Mouse (Mus musculus) lung, adult 2 months (tissue): ENCODE measurements around the gene Elovl5. TPM values are rescaled to one million over a fixed set of nuclear protein-coding genes. Genes with fewer than 3 reads are reported as not detected.
"Not testable (repeated sequence)": the region's sequence is repeated elsewhere in the genome, so short reads cannot be mapped to it uniquely, and the experiment has no call there.

Source experiments
- DNase-seq: peaks from one replicate; pipeline ENCODE4 v3.0.0; 2022
- H3K4me1 ChIP-seq: fragments of 200-500 bp; 2 replicates; pipeline ENCODE4 v1.6.1; 2011; ENCODE audit warnings: low read length; ENCODE audit not compliant: control insufficient read depth, insufficient read depth
- H3K4me3 ChIP-seq: fragments of 200-500 bp; replicated peaks from 2 replicates; pipeline ENCODE3; 2011; ENCODE audit warnings: low read depth, mild to moderate bottlenecking, control low read depth, low read length; ENCODE audit errors: extremely low read depth
- CTCF ChIP-seq: fragments of 200-500 bp; IDR thresholded peaks from 2 replicates; pipeline ENCODE4 v1.5.1; 2011; ENCODE audit warnings: mild to moderate bottlenecking, low read length, control low read depth; ENCODE audit not compliant: insufficient read depth
- POLR2A ChIP-seq: fragments of 200-500 bp; IDR thresholded peaks from 2 replicates; pipeline ENCODE4 v1.6.1; 2011; ENCODE audit warnings: low read depth, mild to moderate bottlenecking, control low read depth, low read length, borderline replicate concordance; ENCODE audit errors: extremely low read depth
- WGBS: fragments of 180-500 bp; shearing (Covaris S2); methylation state at CpG from one replicate; pipeline ENCODE4 v1.1.7; 2018; 5-methylcytosine and 5-hydroxymethylcytosine counted together
- polyA plus RNA-seq: library from polyadenylated mRNA; depleted of rRNA; stranded (reverse); fragments of >200 nt; gene quantifications from 2 replicates; pipeline ENCODE4 v1.2.3, GENCODE M21; 2012

Elovl5 gene
- polyA plus RNA-seq, 1 experiment = 155 TPM

GRCm38 (mm10) chr9:77986153-77986795 is 69.1 kb downstream of the Elovl5 start:
- Histone ChIP-seq H3K4me1 (no peaks in the 10 kb centered on the region), H3K4me3 (no peak overlapping the region)
- no peak for DNase-seq
- WGBS = 58% methylated on average over 8 of the region's 8 CpGs
- no peak for TF ChIP-seq CTCF
- no peak for TF ChIP-seq POLR2A

GRCm38 (mm10) chr9:77989626-77990025 is 72.5 kb downstream of the Elovl5 start:
- DNase-seq = no peak
- 69% methylated on average over 8 of the region's 8 CpGs for WGBS
- Histone ChIP-seq H3K4me1 (no peaks in the 10 kb centered on the region), H3K4me3 (no peak overlapping the region)
- TF ChIP-seq POLR2A = no peak
- no peak for TF ChIP-seq CTCF

- WGBS = 67% methylated on average over 8 of the region's 8 CpGs
- no peak for DNase-seq
- TF ChIP-seq CTCF (no peak), POLR2A (no peak)
- Histone ChIP-seq H3K4me1 (no peaks in the 10 kb centered on the region), H3K4me3 (no peak overlapping the region)
Observed at GRCm38 (mm10) chr9:77990278-77990677, 73.1 kb downstream of the Elovl5 start.

GRCm38 (mm10) chr9:77991650-77992049 is 74.5 kb downstream of the Elovl5 start:
- no peak for TF ChIP-seq POLR2A
- 91% methylated on average over 4 of the region's 4 CpGs for WGBS
- no peak for DNase-seq
- Histone ChIP-seq H3K4me3 (no peak overlapping the region), H3K4me1 (no peaks in the 10 kb centered on the region)

- 72% methylated on average over 6 of the region's 6 CpGs for WGBS
- Histone ChIP-seq H3K4me1 (no peaks in the 10 kb centered on the region), H3K4me3 (no peak overlapping the region)
- DNase-seq = no peak
- TF ChIP-seq POLR2A (no peak), CTCF (no peak)
Observed at GRCm38 (mm10) chr9:77992276-77992675, 75.1 kb downstream of the Elovl5 start.

- TF ChIP-seq POLR2A (no peak), CTCF (no peak)
- whole genome bisulfite sequencing = 89% methylated on average over 1 of the region's 1 CpGs
- no peak for DNase-seq
Observed at GRCm38 (mm10) chr9:77993101-77993500, 75.9 kb downstream of the Elovl5 start.

GRCm38 (mm10) chr9:77993538-77994255 is 76.5 kb downstream of the Elovl5 start:
- H3K4me3 ChIP-seq, DNase-seq, H3K4me1 ChIP-seq: not testable (repeated sequence)
- WGBS = 86% methylated on average over 2 of the region's 2 CpGs

More at GRCm38 (mm10) chr9:77993101-77993500, 75.9 kb downstream of the Elovl5 start:
- Histone ChIP-seq H3K4me1 (no peaks in the 10 kb centered on the region), H3K4me3 (no peak overlapping the region)

GRCm38 (mm10) chr9:77995235-77995634 is 78.1 kb downstream of the Elovl5 start:
- Histone ChIP-seq H3K4me3 (no peak overlapping the region), H3K4me1 (no peaks in the 10 kb centered on the region)
- no peak for DNase-seq
- TF ChIP-seq CTCF (no peak), POLR2A (no peak)
- WGBS = 56% methylated on average over 9 of the region's 9 CpGs

- no peaks in the 10 kb centered on the region for H3K4me1 ChIP-seq
- 89% methylated on average over 7 of the region's 7 CpGs for WGBS
- DNase-seq = no peak
- no peak for TF ChIP-seq CTCF
- no peak for TF ChIP-seq POLR2A
- H3K4me3 ChIP-seq = no peak overlapping the region
Observed at GRCm38 (mm10) chr9:78000586-78001500, 83.7 kb downstream of the Elovl5 start.
